9 mouse cellular contexts compared by ENCODE assay signal in the genomic region with DNA sequence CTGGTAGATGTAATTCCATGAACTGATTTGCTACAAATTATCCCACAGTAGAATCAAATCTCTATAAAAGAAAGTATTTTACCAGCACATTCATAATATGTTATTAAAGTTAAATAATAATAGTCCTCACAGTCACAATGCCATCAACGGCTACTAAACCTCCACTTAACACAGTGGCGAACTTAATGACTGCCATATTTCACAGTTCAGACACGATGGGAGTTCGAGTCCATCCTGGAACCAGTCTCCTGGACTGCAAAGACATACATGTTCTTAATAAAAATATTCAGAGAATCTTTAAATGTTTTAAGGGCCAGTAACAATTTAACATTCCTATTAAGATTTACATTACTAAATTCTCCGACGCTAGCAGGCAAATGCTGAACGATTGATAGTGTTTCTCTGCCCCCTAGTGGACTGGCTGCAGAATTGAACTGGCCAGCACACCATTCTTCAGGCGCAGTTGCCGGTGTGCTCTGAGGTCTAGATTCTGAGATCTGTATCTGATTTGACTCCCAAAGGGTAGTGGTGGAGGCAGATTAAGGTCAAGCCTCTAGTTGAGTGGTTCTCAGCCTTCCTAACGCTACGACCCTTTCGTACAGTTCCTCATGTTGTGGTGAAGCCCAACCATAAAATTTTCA.
DNase-seq lines count a peak whose midpoint lies in the region; ATAC-seq and TF ChIP-seq lines count a peak whose summit lies in the region.
"Had no signal": no experiment of that assay in that cellular context is flagged by ENCODE, and none has a peak within 500 bp of the region (broad histone marks: within the 10 kb centered on the region; RNA-seq: fewer than 3 reads in every experiment).

No protein-coding gene starts in this region.

- TF ChIP-seq EP300 in CH12.LX (IDR thresholded peaks at IDR 0.05; ENCODE audit: low read length), result no peak

- H3K27ac ChIP-seq in heart, embryonic 14.5 days (replicated peaks in 1 of 2; ENCODE audit: control insufficient read depth in 1 of 2, insufficient read depth in 1 of 2, low read depth in 2 of 2, low read length in 2 of 2), result no peak overlapping the region
- H3K27ac ChIP-seq in heart, embryonic 10.5 days, result no peak overlapping the region
- H3K27ac ChIP-seq in CH12.LX (ENCODE audit: insufficient read depth, low read depth), result no peak overlapping the region
- no peak overlapping the region for H3K27ac ChIP-seq in forebrain, embryonic 13.5 days
- no peak overlapping the region for H3K27ac ChIP-seq in lung, embryonic 16.5 days (ENCODE audit: low read length)
- H3K27ac ChIP-seq: macrophage had no signal

- no peaks in the 10 kb centered on the region for H3K36me3 ChIP-seq in heart, embryonic 14.5 days (ENCODE audit: control insufficient read depth, insufficient read depth, low read length)
- H3K36me3 ChIP-seq in heart, embryonic 10.5 days, result no peaks in the 10 kb centered on the region
- H3K36me3 ChIP-seq in CH12.LX (replicated peaks in 1 of 2; ENCODE audit: control insufficient read depth in 1 of 2, insufficient read depth in 1 of 2, low read length in 1 of 2), result no peaks in the 10 kb centered on the region
- H3K36me3 ChIP-seq in forebrain, embryonic 13.5 days (ENCODE audit: poor library complexity, severe bottlenecking), result no peaks in the 10 kb centered on the region
- H3K36me3 ChIP-seq in lung, embryonic 16.5 days (ENCODE audit: control insufficient read depth, insufficient read depth, low read length), result no peaks in the 10 kb centered on the region

- H3K4me2 ChIP-seq in heart, embryonic 14.5 days (ENCODE audit: low read length), result 0 out of 2 replicates have a peak overlapping the region, but pooled peaks have one; percentile 21
- H3K4me2 ChIP-seq in CH12.LX (ENCODE audit: insufficient read depth, low read depth, poor library complexity, severe bottlenecking), result no peak overlapping the region; the same call in 1 of the 2 replicates
- H3K4me2 ChIP-seq in forebrain, embryonic 13.5 days, result no peak overlapping the region
- H3K4me2 ChIP-seq in lung, embryonic 16.5 days (ENCODE audit: low read depth, low read length), result no peak overlapping the region

- H3K9ac ChIP-seq in heart, embryonic 14.5 days (ENCODE audit: low read length), result no peak overlapping the region
- H3K9ac ChIP-seq in CH12.LX (ENCODE audit: insufficient read depth, low read depth), result no peak overlapping the region
- no peak overlapping the region for H3K9ac ChIP-seq in forebrain, embryonic 13.5 days
- no peak overlapping the region for H3K9ac ChIP-seq in lung, embryonic 16.5 days (ENCODE audit: low read length)

- peaks cover 2 to 4% of the 10 kb centered on the region in 2 experiments; a peak in 1 of 4 replicates for H3K4me1 ChIP-seq in heart, embryonic 14.5 days (ENCODE audit: control insufficient read depth in 2 of 2, insufficient read depth in 2 of 2, low read length in 2 of 2)
- peaks cover 14% of the 10 kb centered on the region for H3K4me1 ChIP-seq in heart, embryonic 10.5 days
- no peaks in the 10 kb centered on the region for H3K4me1 ChIP-seq in CH12.LX (ENCODE audit: control insufficient read depth in 1 of 2, insufficient read depth in 2 of 2)
- peaks cover 9% of the 10 kb centered on the region; the same call in 1 of the 2 replicates for H3K4me1 ChIP-seq in forebrain, embryonic 13.5 days
- peaks cover 2% of the 10 kb centered on the region; the same call in 1 of the 2 replicates for H3K4me1 ChIP-seq in lung, embryonic 16.5 days (replicated peaks; ENCODE audit: control insufficient read depth, insufficient read depth, low read length)

- no peaks in the 10 kb centered on the region for H3K27me3 ChIP-seq in heart, embryonic 14.5 days (ENCODE audit: control insufficient read depth, insufficient read depth, low read length)
- H3K27me3 ChIP-seq in heart, embryonic 10.5 days (ENCODE audit: insufficient read depth, poor library complexity, severe bottlenecking), result no peaks in the 10 kb centered on the region
- H3K27me3 ChIP-seq in CH12.LX (replicated peaks), result no peaks in the 10 kb centered on the region
- no peaks in the 10 kb centered on the region for H3K27me3 ChIP-seq in forebrain, embryonic 13.5 days
- no peaks in the 10 kb centered on the region for H3K27me3 ChIP-seq in lung, embryonic 16.5 days (ENCODE audit: control insufficient read depth, insufficient read depth, low read depth, low read length)

- no peak for TF ChIP-seq POLR2A in CH12.LX (IDR thresholded peaks at IDR 0.05; ENCODE audit: low read depth, low read length)

- no peak overlapping the region for H3K4me3 ChIP-seq in heart, embryonic 14.5 days (ENCODE audit: control insufficient read depth in 1 of 2, insufficient read depth in 1 of 2, low read depth in 1 of 2, low read length in 2 of 2)
- H3K4me3 ChIP-seq in heart, embryonic 10.5 days, result no peak overlapping the region
- H3K4me3 ChIP-seq in CH12.LX (replicated peaks in 1 of 3; ENCODE audit: low read depth in 2 of 3, low read length in 2 of 3, poor library complexity in 1 of 3), result no peak overlapping the region
- H3K4me3 ChIP-seq in forebrain, embryonic 13.5 days, result no peak overlapping the region
- H3K4me3 ChIP-seq in lung, embryonic 16.5 days (ENCODE audit: low read length), result no peak overlapping the region

- no peaks in the 10 kb centered on the region for H3K9me3 ChIP-seq in heart, embryonic 14.5 days (ENCODE audit: control insufficient read depth, low read length)
- H3K9me3 ChIP-seq in heart, embryonic 10.5 days, result no peaks in the 10 kb centered on the region
- no peaks in the 10 kb centered on the region for H3K9me3 ChIP-seq in CH12.LX (replicated peaks; ENCODE audit: low read length)
- H3K9me3 ChIP-seq in forebrain, embryonic 13.5 days (replicated peaks), result no peaks in the 10 kb centered on the region
- H3K9me3 ChIP-seq in lung, embryonic 16.5 days (ENCODE audit: control insufficient read depth, low read length), result no peaks in the 10 kb centered on the region

- DNase-seq in heart, embryonic 10.5 days (ENCODE audit: low spot score), result no peak
- DNase-seq in CH12.LX (ENCODE audit: extremely low read depth), result peak; percentile 55
- DNase-seq in c-Kit-positive CD71-positive TER-119-negative erythroid progenitor cells, embryonic 14.5 days (ENCODE audit: low read depth), result peak; percentile 9
- peak; percentile 58 for DNase-seq in kidney, adult 9 months
- peak; percentile 35 for DNase-seq in retina, postnatal 7 days (ENCODE audit: low read depth, low spot score)

- dilution Hi-C loops in CH12.LX (cut with MboI; ENCODE audit: extremely low pct_ligation_motif_present, extremely low pct_unique_long_range_greater_than_20kb, low sequenced_read_pairs), result no loop called here

- peak; percentile 67 to 94 for TF ChIP-seq CTCF in CH12.LX (conservative IDR thresholded peaks at IDR 0.05 in 1 of 2, IDR thresholded peaks at IDR 0.05 in 1 of 2; ENCODE audit: low read depth in 2 of 2, low read length in 2 of 2)

- in situ Hi-C loops in CH12.LX (cut with MboI; ENCODE audit: low pct_ligation_motif_present, low pct_unique_long_range_greater_than_20kb, low sequenced_read_pairs), result loop anchor here (10.0 kb wide), 1 partner anchor 392 kb away; no protein-coding TSS in a partner anchor

- 32% methylated on average over 12 of the region's 12 CpGs for WGBS in heart, embryonic 14.5 days
- WGBS in heart, embryonic 10.5 days, result 28% methylated on average over 12 of the region's 12 CpGs
- WGBS in forebrain, embryonic 13.5 days, result 27% methylated on average over 12 of the region's 12 CpGs
- WGBS in lung, embryonic 16.5 days, result 22% methylated on average over 12 of the region's 12 CpGs

- no peak for ATAC-seq in heart, embryonic 14.5 days (ENCODE audit: insufficient number of reproducible peaks, insufficient read depth, low FRiP score, low read depth)
- ATAC-seq in forebrain, embryonic 13.5 days, result peak; percentile 78
- ATAC-seq in lung, embryonic 16.5 days (ENCODE audit: low read depth), result peak; percentile 61; the same call in 1 of the 2 replicates

- no peaks in the 10 kb centered on the region for H3K79me2 ChIP-seq in CH12.LX (replicated peaks; ENCODE audit: control insufficient read depth, extremely low read depth, insufficient read depth, poor library complexity, severe bottlenecking)

- TF ChIP-seq RAD21 in CH12.LX (IDR thresholded peaks at IDR 0.05; ENCODE audit: low read depth, low read length), result peak; percentile 95

TF ChIP-seq in CH12.LX, 34 proteins besides CTCF, POLR2A, EP300 and RAD21:
- TF ChIP-seq ZMIZ1 (IDR thresholded peaks at IDR 0.05; ENCODE audit: low read depth, low read length) (no peak), NRF1 (IDR thresholded peaks at IDR 0.05; ENCODE audit: low read depth, low read length) (no peak), USF1 (IDR thresholded peaks at IDR 0.05; ENCODE audit: low read depth, low read length) (no peak), SMC3 (IDR thresholded peaks at IDR 0.05; ENCODE audit: low read depth, low read length) (peak; percentile 84), CHD2 (IDR thresholded peaks at IDR 0.05; ENCODE audit: low read length) (no peak), ZC3H11A (IDR thresholded peaks at IDR 0.05; ENCODE audit: low read depth, low read length) (peak; percentile 79), HCFC1 (IDR thresholded peaks at IDR 0.05; ENCODE audit: low read depth, low read length) (no peak)
